ENCODE assay signal across 19 mouse cellular contexts in the genomic region with DNA sequence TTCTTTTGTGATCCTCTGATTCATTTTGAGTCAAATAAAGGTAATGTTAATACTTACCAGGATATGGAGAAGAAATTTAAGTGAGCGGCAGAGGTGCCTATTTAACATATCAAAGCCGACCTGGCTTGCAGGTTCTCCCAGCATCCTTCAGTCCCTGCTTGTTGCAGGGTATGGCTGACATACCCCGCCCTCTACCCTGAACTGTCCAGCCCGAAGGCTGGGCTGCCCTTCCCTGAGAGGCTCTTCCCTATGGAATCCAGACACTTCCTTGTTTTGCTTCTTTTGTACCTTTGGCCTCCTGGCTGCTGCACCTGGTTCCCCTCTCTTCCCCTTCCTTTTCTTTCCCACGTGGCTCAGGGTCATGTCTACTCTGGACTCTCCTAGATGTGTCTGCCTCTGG. TPM values are rescaled to one million over a fixed set of nuclear protein-coding genes. Genes with fewer than 3 reads are reported as not detected.
DNase-seq lines count a peak whose midpoint lies in the region; ATAC-seq lines count a peak whose summit lies in the region.
"Had no signal": no experiment of that assay in that cellular context is flagged by ENCODE, and none has a peak within 500 bp of the region (broad histone marks: within the 10 kb centered on the region; RNA-seq: fewer than 3 reads in every experiment).

No protein-coding gene starts in this region.

- H3K4me2 ChIP-seq in forebrain, embryonic 11.5 days (ENCODE audit: low read depth, low read length, severe bottlenecking): no peak overlapping the region
- no peak overlapping the region for H3K4me2 ChIP-seq in intestine, embryonic 16.5 days (ENCODE audit: low read depth, low read length)
- H3K4me2 ChIP-seq: forebrain, embryonic 12.5 days; forebrain, embryonic 15.5 days; heart, embryonic 13.5 days; hindbrain, embryonic 12.5 days; hindbrain, embryonic 15.5 days had no signal

- no peak overlapping the region for H3K9ac ChIP-seq in forebrain, embryonic 11.5 days (ENCODE audit: low read length)
- H3K9ac ChIP-seq in intestine, embryonic 16.5 days (ENCODE audit: low read depth, low read length): no peak overlapping the region
- H3K9ac ChIP-seq: forebrain, embryonic 12.5 days; forebrain, embryonic 15.5 days; heart, embryonic 13.5 days; hindbrain, embryonic 12.5 days; hindbrain, embryonic 15.5 days had no signal

- no peak overlapping the region for H3K4me3 ChIP-seq in forebrain, embryonic 11.5 days (ENCODE audit: low read depth, low read length)
- no peak overlapping the region for H3K4me3 ChIP-seq in forebrain, embryonic 10.5 days
- no peak overlapping the region for H3K4me3 ChIP-seq in intestine, embryonic 16.5 days (ENCODE audit: low read length)
- H3K4me3 ChIP-seq: forebrain, embryonic 12.5 days; forebrain, embryonic 15.5 days; heart, adult 2 months; heart, embryonic 10.5 days; heart, embryonic 13.5 days; hindbrain, embryonic 12.5 days; hindbrain, embryonic 15.5 days had no signal

- no peaks in the 10 kb centered on the region for H3K36me3 ChIP-seq in forebrain, embryonic 11.5 days (ENCODE audit: control insufficient read depth, insufficient read depth, low read length)
- no peaks in the 10 kb centered on the region for H3K36me3 ChIP-seq in forebrain, embryonic 10.5 days (replicated peaks)
- no peaks in the 10 kb centered on the region for H3K36me3 ChIP-seq in intestine, embryonic 16.5 days (ENCODE audit: control insufficient read depth, insufficient read depth, low read length)
- H3K36me3 ChIP-seq: forebrain, embryonic 12.5 days; forebrain, embryonic 15.5 days; heart, embryonic 10.5 days; heart, embryonic 13.5 days; hindbrain, embryonic 12.5 days; hindbrain, embryonic 15.5 days had no signal

- no peak overlapping the region for H3K27ac ChIP-seq in forebrain, embryonic 11.5 days (ENCODE audit: low read depth, low read length)
- no peak overlapping the region for H3K27ac ChIP-seq in forebrain, embryonic 10.5 days
- no peak overlapping the region for H3K27ac ChIP-seq in intestine, embryonic 16.5 days (ENCODE audit: low read length)
- H3K27ac ChIP-seq: forebrain, embryonic 12.5 days; forebrain, embryonic 15.5 days; heart, adult 2 months; heart, embryonic 10.5 days; heart, embryonic 13.5 days; hindbrain, embryonic 12.5 days; hindbrain, embryonic 15.5 days had no signal

- 60% methylated on average over 5 of the region's 5 CpGs for WGBS in forebrain, embryonic 11.5 days
- WGBS in forebrain, embryonic 10.5 days: 64% methylated on average over 5 of the region's 5 CpGs
- WGBS in intestine, embryonic 16.5 days: 58% methylated on average over 5 of the region's 5 CpGs

- DNase-seq in forebrain, embryonic 11.5 days (ENCODE audit: low spot score): peak; percentile 9
- DNase-seq in forebrain, embryonic 10.5 days (ENCODE audit: extremely low spot score, low spot score): no peak
- peak; percentile 75 for DNase-seq in R1 (ENCODE audit: low read depth, low spot score)
- DNase-seq in embryo, embryonic 10 days (ENCODE audit: low spot score): no peak
- DNase-seq in cerebellum, adult 9-11 months: no peak
- DNase-seq: adrenal gland, postnatal 10 days; adrenal gland, postnatal 36 days; cerebellum, adult 18-20 months; cerebellum, adult 9-10 months; cerebellum, postnatal 25 days; heart, adult 2 months; kidney, adult 2 months had no signal

- H3K4me1 ChIP-seq in forebrain, embryonic 11.5 days (replicated peaks; ENCODE audit: control insufficient read depth, insufficient read depth, low read length): no peaks in the 10 kb centered on the region
- peaks cover 17% of the 10 kb centered on the region for H3K4me1 ChIP-seq in forebrain, embryonic 10.5 days
- H3K4me1 ChIP-seq in intestine, embryonic 16.5 days (ENCODE audit: control insufficient read depth, insufficient read depth, low read length): 0 out of 2 replicates have a peak, but pooled peaks cover 3% of the 10 kb centered on the region

- H3K27me3 ChIP-seq in forebrain, embryonic 11.5 days (ENCODE audit: control insufficient read depth, insufficient read depth, low read length): no peaks in the 10 kb centered on the region
- 0 out of 2 replicates have a peak, but pooled peaks cover 4% of the 10 kb centered on the region for H3K27me3 ChIP-seq in forebrain, embryonic 10.5 days (ENCODE audit: poor library complexity, severe bottlenecking)
- no peaks in the 10 kb centered on the region for H3K27me3 ChIP-seq in intestine, embryonic 16.5 days (replicated peaks; ENCODE audit: control insufficient read depth, insufficient read depth, low read length)
- H3K27me3 ChIP-seq: forebrain, embryonic 12.5 days; forebrain, embryonic 15.5 days; hindbrain, embryonic 12.5 days; hindbrain, embryonic 15.5 days had no signal

- ATAC-seq in forebrain, embryonic 11.5 days (replicated peaks; ENCODE audit: low FRiP score): no peak
- ATAC-seq in intestine, embryonic 16.5 days: peak; percentile 84
- ATAC-seq: forebrain, embryonic 15.5 days had no signal

- H3K9me3 ChIP-seq in forebrain, embryonic 11.5 days (ENCODE audit: control insufficient read depth, low read length): no peaks in the 10 kb centered on the region
- H3K9me3 ChIP-seq in forebrain, embryonic 10.5 days: no peaks in the 10 kb centered on the region
- no peaks in the 10 kb centered on the region for H3K9me3 ChIP-seq in intestine, embryonic 16.5 days (ENCODE audit: control insufficient read depth, low read length)
- H3K9me3 ChIP-seq: forebrain, embryonic 12.5 days; forebrain, embryonic 15.5 days; heart, embryonic 10.5 days; heart, embryonic 13.5 days; hindbrain, embryonic 12.5 days; hindbrain, embryonic 15.5 days had no signal

RNA-seq across cellular contexts. Expression of gene Mex3b, which starts 58.0 kb away (rescaled TPM):
- polyA plus RNA-seq in forebrain, embryonic 11.5 days (2014; fragmentation: Nextera tagmentation; extraction: Ambion mirVana): 36.0 and 42.7 TPM in 2 replicates
- polyA plus RNA-seq in forebrain, embryonic 10.5 days (2016; fragmentation: Nextera tagmentation; extraction: Ambion mirVana): 23.8 and 24.2 TPM in 2 replicates
- polyA plus RNA-seq in intestine, embryonic 16.5 days (2015; fragmentation: Nextera tagmentation; extraction: Ambion mirVana): 4.8 TPM in 2 replicates

Comparison
In these comparisons a context has a peak if more than half of its experiments do, and no peak if none do; other contexts are left out.
1. DNase-seq: peak in forebrain, embryonic 11.5 days (single experiment) and R1 (single experiment); none in forebrain, embryonic 10.5 days (single experiment), embryo, embryonic 10 days (single experiment) and cerebellum, adult 9-11 months (single experiment).